Mouse (Mus musculus): ENCODE measurements around the gene Spag5.

GRCm38 (mm10) chr11:78346326-78347069 lies 45.2 kb downstream of the Spag5 start:
- no peak for TF ChIP-seq CTCF (conservative IDR thresholded peaks at IDR 0.05; ENCODE audit: low read length)
- TF ChIP-seq NANOG (IDR thresholded peaks at IDR 0.05; ENCODE audit: borderline replicate concordance, low read length): no peak

Measured in E14TG2a.4 (cell line).